Mouse (Mus musculus) lung, postnatal 0 days (tissue): ENCODE data around the gene Nudt19.
"Not testable (repeated sequence)": the region's sequence is repeated elsewhere in the genome, so short reads cannot be mapped to it uniquely, and the experiment has no call there.

Source experiments
- CTCF ChIP-seq: IDR thresholded peaks from 2 replicates; pipeline ENCODE4 v1.5.1; 2016; ENCODE audit warnings: antibody characterized with exemption, mild to moderate bottlenecking
- EP300 ChIP-seq: IDR thresholded peaks from 2 replicates; pipeline ENCODE4 v1.6.1; 2016; ENCODE audit warnings: antibody characterized with exemption, mild to moderate bottlenecking, control low read depth

GRCm38 (mm10) chr7:35565965-35566364, 9.9 kb upstream of the Nudt19 start:
- not testable (repeated sequence) for TF ChIP-seq CTCF, EP300
